9 mouse cellular contexts compared by ENCODE assay signal in the genomic region with DNA sequence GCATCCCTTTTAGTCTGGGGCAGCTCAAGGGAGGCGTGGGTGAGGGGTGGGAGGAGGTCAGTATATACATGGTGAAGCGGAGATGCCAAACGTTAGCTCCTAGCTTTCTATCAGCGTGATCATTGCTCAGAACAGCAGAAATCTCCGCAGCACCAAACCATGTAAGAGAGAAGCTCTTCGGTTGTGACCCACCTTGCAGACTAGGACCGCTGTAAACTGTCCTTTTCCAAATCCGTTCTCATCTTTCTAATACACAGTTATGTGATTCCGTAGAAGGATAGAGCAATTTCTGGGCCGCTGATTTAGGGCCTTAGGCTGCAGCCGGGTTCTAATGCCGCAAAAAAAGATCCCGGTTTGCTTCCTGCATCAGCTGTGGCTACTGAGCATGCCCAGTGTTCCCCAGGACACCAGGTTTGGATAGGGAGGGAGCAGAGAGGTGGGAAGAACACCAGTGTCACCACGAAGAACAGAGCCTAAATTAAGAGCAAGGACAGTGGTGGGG. TPM values are rescaled to one million over a fixed set of nuclear protein-coding genes. Genes with fewer than 3 reads are reported as not detected.
A peak's percentile ranks its signal among the peaks of the same experiment; 100 is the strongest.
DNase-seq lines count a peak whose midpoint lies in the region; ATAC-seq lines count a peak whose summit lies in the region.
"Had no signal": no experiment of that assay in that cellular context is flagged by ENCODE, and none has a peak within 500 bp of the region (broad histone marks: within the 10 kb centered on the region; RNA-seq: fewer than 3 reads in every experiment).

No protein-coding gene starts in this region.

- peak overlapping the region; percentile 12; the same call in 1 of the 2 replicates for H3K9ac ChIP-seq in kidney, embryonic 15.5 days
- H3K9ac ChIP-seq in midbrain, embryonic 15.5 days, result peak overlapping the region; percentile 49

- no peaks in the 10 kb centered on the region for H3K36me3 ChIP-seq in kidney, embryonic 15.5 days
- H3K36me3 ChIP-seq in midbrain, embryonic 15.5 days (replicated peaks), result no peaks in the 10 kb centered on the region
- H3K36me3 ChIP-seq: G1E had no signal

- peaks cover 13% of the 10 kb centered on the region for H3K27me3 ChIP-seq in kidney, embryonic 15.5 days
- H3K27me3 ChIP-seq in midbrain, embryonic 15.5 days (replicated peaks), result no peaks in the 10 kb centered on the region

- peaks cover 8% of the 10 kb centered on the region; the same call in 1 of the 2 replicates for H3K4me1 ChIP-seq in kidney, embryonic 15.5 days
- H3K4me1 ChIP-seq in midbrain, embryonic 15.5 days, result peaks cover 3% of the 10 kb centered on the region

- WGBS in kidney, embryonic 15.5 days, result 1% methylated on average over 14 of the region's 14 CpGs
- under 1% methylated on average over 14 of the region's 14 CpGs for WGBS in midbrain, embryonic 15.5 days

- H3K27ac ChIP-seq in kidney, embryonic 15.5 days, result no peak overlapping the region
- H3K27ac ChIP-seq in midbrain, embryonic 15.5 days, result peak overlapping the region; percentile 96

- no peak for DNase-seq in kidney, adult 8-10 months
- DNase-seq in cerebellum, adult 9-10 months, result peak; percentile 87
- DNase-seq in frontal cortex, adult 2 months (ENCODE audit: extremely low spot score in 1 of 2, low spot score in 1 of 2), result peak; percentile 60 to 84
- peak; percentile 69 to 71 for DNase-seq in layer of hippocampus, postnatal 36 days
- DNase-seq in spleen, postnatal 36 days (ENCODE audit: low spot score in 2 of 2), result no peak

- H3K9me3 ChIP-seq in kidney, embryonic 15.5 days (replicated peaks), result no peaks in the 10 kb centered on the region
- H3K9me3 ChIP-seq in midbrain, embryonic 15.5 days, result no peaks in the 10 kb centered on the region
- H3K9me3 ChIP-seq: G1E had no signal

- peak overlapping the region; percentile 52 for H3K4me3 ChIP-seq in kidney, embryonic 15.5 days (replicated peaks)
- peak overlapping the region; percentile 49 for H3K4me3 ChIP-seq in midbrain, embryonic 15.5 days

- peak overlapping the region; percentile 62 for H3K4me2 ChIP-seq in kidney, embryonic 15.5 days
- H3K4me2 ChIP-seq in midbrain, embryonic 15.5 days, result peak overlapping the region; percentile 61

- ATAC-seq in kidney, embryonic 15.5 days (replicated peaks; ENCODE audit: low FRiP score), result peak; percentile 83
- peak; percentile 96 for ATAC-seq in midbrain, embryonic 15.5 days (replicated peaks)
- no peak for ATAC-seq in inflammation-experienced regulatory T-cells, adult 6 months

RNA-seq across cellular contexts. Expression of gene Slc4a10, which starts 1.3 kb away (rescaled TPM):
- 0.23 and 0.27 TPM in 2 replicates for polyA plus RNA-seq in kidney, embryonic 15.5 days (2015; fragmentation: Nextera tagmentation; extraction: Ambion mirVana)
- polyA plus RNA-seq in frontal cortex, adult 2 months (2012; rRNA removed), result 128 and 138 TPM in 2 replicates
- total RNA-seq in layer of hippocampus, postnatal 36 days (2021), result 100 to 1,000 TPM; 216 to 220 TPM
- polyA plus RNA-seq in midbrain, embryonic 15.5 days (2015; fragmentation: Nextera tagmentation; extraction: Ambion mirVana), result 17.4 and 20.9 TPM in 2 replicates
- 1 to 10 TPM in 2 of 3 experiments, under 1 TPM in 1; 0.59 to 3.4 (median 1.2) TPM for polyA plus RNA-seq in inflammation-experienced regulatory T-cells, adult 6 months (2017; shearing (Covaris generic))
- polyA plus RNA-seq: G1E had no signal

Comparison
In these comparisons a context has a peak if more than half of its experiments do, and no peak if none do; other contexts are left out.
1. DNase-seq: peak in cerebellum, adult 9-10 months (single experiment), frontal cortex, adult 2 months (2 of 2) and layer of hippocampus, postnatal 36 days (2 of 2); none in kidney, adult 8-10 months (0 of 2) and spleen, postnatal 36 days (0 of 2).